Mouse (Mus musculus) urinary bladder, postnatal 4 days (tissue): Measurements from ENCODE around the gene Mxi1.

Source experiments
- DNase-seq, 2 experiments: peaks; one replicate each; pipeline ENCODE4 v3.0.0; 2021 to 2022; ENCODE audit warnings: low spot score in 2 of 2

The Mxi1 gene

GRCm38 (mm10) chr19:53423341-53423753 is 113.0 kb downstream of the Mxi1 start:
- DNase-seq: no peak

GRCm38 (mm10) chr19:53423816-53424465 is 113.6 kb downstream of the Mxi1 start:
- DNase-seq: no peak

- no peak for DNase-seq
These were observed 114.3 kb downstream of the Mxi1 start for GRCm38 (mm10) chr19:53424629-53425028.
